Mouse (Mus musculus): Measurements from ENCODE around the gene Ankrd12. TPM values are rescaled to one million over a fixed set of nuclear protein-coding genes. Genes with fewer than 3 reads are reported as not detected.
A peak's percentile ranks its signal among the peaks of the same experiment; 100 is the strongest.
"Not testable (repeated sequence)": the region's sequence is repeated elsewhere in the genome, so short reads cannot be mapped to it uniquely, and the experiment has no call there.

The Ankrd12 gene
- polyA plus RNA-seq, 1 experiment from 2014 or later, result 29.4 TPM

DNA sequence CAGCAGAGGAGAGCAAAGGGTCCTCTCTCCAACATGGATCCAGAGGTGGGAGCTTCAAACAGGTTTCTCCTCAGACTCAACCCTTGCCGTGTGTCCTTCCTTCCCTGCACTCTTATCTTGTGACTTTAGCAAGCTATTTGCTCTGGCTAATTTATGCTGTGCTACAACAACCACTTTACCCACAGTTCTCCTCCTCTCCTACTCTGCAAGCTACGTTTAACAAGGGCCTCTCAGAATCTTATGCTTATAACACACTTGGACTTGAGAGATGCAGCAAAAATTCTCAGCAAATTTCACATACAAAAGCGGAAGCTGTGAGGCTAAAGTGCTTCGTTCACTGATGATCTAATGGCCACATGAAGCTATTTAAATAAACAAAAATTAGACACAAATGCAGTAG lies 23.5 kb downstream of the Ankrd12 start:
- ATAC-seq (replicated peaks; ENCODE audit: insufficient number of reproducible peaks, low FRiP score, low TSS enrichment, low read depth) (no peak), DNase-seq (ENCODE audit: low spot score) (no peak)
- Histone ChIP-seq H3K4me1 (ENCODE audit: control insufficient read depth, insufficient read depth, low read length) (no peaks in the 10 kb centered on the region), H3K4me2 (ENCODE audit: low read depth, low read length) (no peak overlapping the region), H3K27me3 (ENCODE audit: control insufficient read depth, insufficient read depth, low read length) (no peaks in the 10 kb centered on the region), H3K9ac (replicated peaks; ENCODE audit: low read length) (no peak overlapping the region), H3K36me3 (replicated peaks; ENCODE audit: control insufficient read depth, insufficient read depth, low read depth, low read length) (no peaks in the 10 kb centered on the region), H3K27ac (replicated peaks; ENCODE audit: low read depth, low read length) (no peak overlapping the region), H3K4me3 (ENCODE audit: low read depth, low read length) (no peak overlapping the region), H3K9me3 (replicated peaks; ENCODE audit: control insufficient read depth, low read length) (no peaks in the 10 kb centered on the region)
- 73% methylated on average over 4 of the region's 4 CpGs for WGBS

GRCm38 (mm10) chr17:66048795-66049194 lies 28.1 kb downstream of the Ankrd12 start:
- ATAC-seq (replicated peaks; ENCODE audit: insufficient number of reproducible peaks, low FRiP score, low TSS enrichment, low read depth) (no peak), DNase-seq (ENCODE audit: low spot score) (no peak)
- H3K9me3 ChIP-seq (replicated peaks; ENCODE audit: control insufficient read depth, low read length), result no peaks in the 10 kb centered on the region
- no peaks in the 10 kb centered on the region for H3K36me3 ChIP-seq (replicated peaks; ENCODE audit: control insufficient read depth, insufficient read depth, low read depth, low read length)
- no peak overlapping the region for H3K4me3 ChIP-seq (ENCODE audit: low read depth, low read length)
- no peaks in the 10 kb centered on the region for H3K4me1 ChIP-seq (ENCODE audit: control insufficient read depth, insufficient read depth, low read length)
- H3K27ac ChIP-seq (replicated peaks; ENCODE audit: low read depth, low read length), result no peak overlapping the region
- no peak overlapping the region for H3K9ac ChIP-seq (replicated peaks; ENCODE audit: low read length)
- 88% methylated on average over 4 of the region's 4 CpGs for WGBS
- H3K27me3 ChIP-seq (ENCODE audit: control insufficient read depth, insufficient read depth, low read length), result no peaks in the 10 kb centered on the region
- no peak overlapping the region for H3K4me2 ChIP-seq (ENCODE audit: low read depth, low read length)

GRCm38 (mm10) chr17:66048199-66048598 lies 28.7 kb downstream of the Ankrd12 start:
- H3K4me3 ChIP-seq (ENCODE audit: low read depth, low read length), result no peak overlapping the region
- no peak for DNase-seq (ENCODE audit: low spot score)
- no peaks in the 10 kb centered on the region for H3K4me1 ChIP-seq (ENCODE audit: control insufficient read depth, insufficient read depth, low read length)
- no peak overlapping the region for H3K27ac ChIP-seq (replicated peaks; ENCODE audit: low read depth, low read length)
- no peak overlapping the region for H3K9ac ChIP-seq (replicated peaks; ENCODE audit: low read length)
- no peaks in the 10 kb centered on the region for H3K36me3 ChIP-seq (replicated peaks; ENCODE audit: control insufficient read depth, insufficient read depth, low read depth, low read length)
- no peak for ATAC-seq (replicated peaks; ENCODE audit: insufficient number of reproducible peaks, low FRiP score, low TSS enrichment, low read depth)
- H3K4me2 ChIP-seq (ENCODE audit: low read depth, low read length), result no peak overlapping the region
- H3K9me3 ChIP-seq (replicated peaks; ENCODE audit: control insufficient read depth, low read length), result no peaks in the 10 kb centered on the region
- H3K27me3 ChIP-seq (ENCODE audit: control insufficient read depth, insufficient read depth, low read length), result no peaks in the 10 kb centered on the region
- 64% methylated on average over 5 of the region's 5 CpGs for WGBS

GRCm38 (mm10) chr17:66043679-66044078 lies 33.2 kb downstream of the Ankrd12 start:
- H3K4me2 ChIP-seq (ENCODE audit: low read depth, low read length); DNase-seq (ENCODE audit: low spot score); H3K27me3 ChIP-seq (ENCODE audit: control insufficient read depth, insufficient read depth, low read length); ATAC-seq (replicated peaks; ENCODE audit: insufficient number of reproducible peaks, low FRiP score, low TSS enrichment, low read depth); H3K9me3 ChIP-seq (replicated peaks; ENCODE audit: control insufficient read depth, low read length); H3K9ac ChIP-seq (replicated peaks; ENCODE audit: low read length); H3K36me3 ChIP-seq (replicated peaks; ENCODE audit: control insufficient read depth, insufficient read depth, low read depth, low read length); H3K27ac ChIP-seq (replicated peaks; ENCODE audit: low read depth, low read length); H3K4me3 ChIP-seq (ENCODE audit: low read depth, low read length); H3K4me1 ChIP-seq (ENCODE audit: control insufficient read depth, insufficient read depth, low read length): not testable (repeated sequence)
- WGBS, result 90% methylated on average over 4 of the region's 4 CpGs

- WGBS, result 82% methylated on average over 5 of the region's 5 CpGs
- ATAC-seq (replicated peaks; ENCODE audit: insufficient number of reproducible peaks, low FRiP score, low TSS enrichment, low read depth), result no peak
Observed at GRCm38 (mm10) chr17:66041020-66041419, 35.9 kb downstream of the Ankrd12 start.

DNA sequence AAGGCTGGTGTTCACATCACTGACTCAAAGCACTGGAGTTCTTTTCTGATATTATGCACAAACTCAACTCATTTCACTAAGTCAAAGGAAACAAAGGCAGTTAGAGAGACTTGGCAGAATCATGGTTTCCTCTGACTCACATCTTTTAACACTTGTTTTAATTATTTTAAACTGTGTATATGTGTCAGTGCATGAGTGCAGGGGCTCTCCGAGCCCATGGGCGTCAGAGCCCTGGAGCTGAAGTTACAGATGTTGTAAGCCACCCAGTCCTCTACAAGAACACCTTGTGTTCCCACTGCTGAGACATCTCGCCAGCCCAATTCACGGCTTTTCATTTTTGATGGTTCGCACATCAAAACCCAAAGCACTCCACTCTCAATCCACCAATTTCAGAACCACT lies 43.6 kb downstream of the Ankrd12 start:
- H3K4me2 ChIP-seq (ENCODE audit: low read depth, low read length), result no peak overlapping the region
- ATAC-seq (replicated peaks; ENCODE audit: insufficient number of reproducible peaks, low FRiP score, low TSS enrichment, low read depth) (no peak), DNase-seq (ENCODE audit: low spot score) (no peak)
- H3K4me1 ChIP-seq (ENCODE audit: control insufficient read depth, insufficient read depth, low read length), result no peaks in the 10 kb centered on the region
- no peak overlapping the region for H3K4me3 ChIP-seq (ENCODE audit: low read depth, low read length)
- no peak overlapping the region for H3K27ac ChIP-seq (replicated peaks; ENCODE audit: low read depth, low read length)
- no peaks in the 10 kb centered on the region for H3K9me3 ChIP-seq (replicated peaks; ENCODE audit: control insufficient read depth, low read length)
- H3K27me3 ChIP-seq (ENCODE audit: control insufficient read depth, insufficient read depth, low read length), result no peaks in the 10 kb centered on the region
- H3K9ac ChIP-seq (replicated peaks; ENCODE audit: low read length), result no peak overlapping the region
- H3K36me3 ChIP-seq (replicated peaks; ENCODE audit: control insufficient read depth, insufficient read depth, low read depth, low read length), result no peaks in the 10 kb centered on the region
- WGBS, result 91% methylated on average over 5 of the region's 5 CpGs

More at GRCm38 (mm10) chr17:66041020-66041419, 35.9 kb downstream of the Ankrd12 start:
- H3K36me3 ChIP-seq (replicated peaks; ENCODE audit: control insufficient read depth, insufficient read depth, low read depth, low read length), result no peaks in the 10 kb centered on the region
- no peak overlapping the region for H3K4me3 ChIP-seq (ENCODE audit: low read depth, low read length)
- no peaks in the 10 kb centered on the region for H3K9me3 ChIP-seq (replicated peaks; ENCODE audit: control insufficient read depth, low read length)
- H3K4me1 ChIP-seq (ENCODE audit: control insufficient read depth, insufficient read depth, low read length), result no peaks in the 10 kb centered on the region
- H3K27ac ChIP-seq (replicated peaks; ENCODE audit: low read depth, low read length), result no peak overlapping the region
- H3K27me3 ChIP-seq (ENCODE audit: control insufficient read depth, insufficient read depth, low read length), result no peaks in the 10 kb centered on the region
- DNase-seq (ENCODE audit: low spot score), result peak; percentile 8
- H3K4me2 ChIP-seq (ENCODE audit: low read depth, low read length), result no peak overlapping the region
- H3K9ac ChIP-seq (replicated peaks; ENCODE audit: low read length), result no peak overlapping the region

DNA sequence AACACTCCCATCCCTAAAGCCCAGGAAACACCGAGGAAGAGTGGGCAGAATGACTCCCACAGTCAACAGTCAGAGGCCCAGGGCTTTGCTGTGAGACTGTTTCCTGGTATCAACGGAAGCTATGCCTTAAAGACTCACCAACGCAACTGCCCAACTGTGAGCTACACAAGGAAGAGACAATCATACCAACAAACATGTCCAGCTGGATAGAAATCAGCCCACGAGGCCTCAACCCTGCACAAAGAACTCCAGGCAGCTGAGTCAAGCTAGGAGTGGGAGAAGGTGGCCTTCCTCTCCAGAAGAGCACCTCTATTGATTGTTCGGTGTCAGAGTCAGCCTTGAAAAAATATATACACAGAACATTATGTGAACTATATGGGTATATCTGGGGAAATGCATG lies 44.9 kb downstream of the Ankrd12 start:
- Histone ChIP-seq H3K9me3 (replicated peaks; ENCODE audit: control insufficient read depth, low read length) (no peaks in the 10 kb centered on the region), H3K4me1 (ENCODE audit: control insufficient read depth, insufficient read depth, low read length) (no peaks in the 10 kb centered on the region), H3K4me2 (ENCODE audit: low read depth, low read length) (no peak overlapping the region), H3K27ac (replicated peaks; ENCODE audit: low read depth, low read length) (no peak overlapping the region), H3K36me3 (replicated peaks; ENCODE audit: control insufficient read depth, insufficient read depth, low read depth, low read length) (no peaks in the 10 kb centered on the region), H3K9ac (replicated peaks; ENCODE audit: low read length) (no peak overlapping the region), H3K27me3 (ENCODE audit: control insufficient read depth, insufficient read depth, low read length) (no peaks in the 10 kb centered on the region), H3K4me3 (ENCODE audit: low read depth, low read length) (no peak overlapping the region)
- DNase-seq (ENCODE audit: low spot score) (no peak), ATAC-seq (replicated peaks; ENCODE audit: insufficient number of reproducible peaks, low FRiP score, low TSS enrichment, low read depth) (no peak)
- 87% methylated on average over 5 of the region's 5 CpGs for WGBS

- no peak for ATAC-seq (replicated peaks; ENCODE audit: insufficient number of reproducible peaks, low FRiP score, low TSS enrichment, low read depth)
- Histone ChIP-seq H3K4me2 (ENCODE audit: low read depth, low read length) (no peak overlapping the region), H3K9ac (replicated peaks; ENCODE audit: low read length) (no peak overlapping the region), H3K27me3 (ENCODE audit: control insufficient read depth, insufficient read depth, low read length) (no peaks in the 10 kb centered on the region), H3K9me3 (replicated peaks; ENCODE audit: control insufficient read depth, low read length) (no peaks in the 10 kb centered on the region), H3K27ac (replicated peaks; ENCODE audit: low read depth, low read length) (no peak overlapping the region), H3K4me1 (ENCODE audit: control insufficient read depth, insufficient read depth, low read length) (no peaks in the 10 kb centered on the region), H3K4me3 (ENCODE audit: low read depth, low read length) (no peak overlapping the region), H3K36me3 (replicated peaks; ENCODE audit: control insufficient read depth, insufficient read depth, low read depth, low read length) (0 out of 2 replicates have a peak, but pooled peaks cover 2% of the 10 kb centered on the region)
- 93% methylated on average over 7 of the region's 7 CpGs for WGBS
- DNase-seq (ENCODE audit: low spot score), result no peak
Observed at GRCm38 (mm10) chr17:66024211-66024610, 52.7 kb downstream of the Ankrd12 start.
